Mouse (Mus musculus): Measurements from ENCODE around the gene Olfr1097. TPM values are rescaled to one million over a fixed set of nuclear protein-coding genes. Genes with fewer than 3 reads are reported as not detected.

Gene Olfr1097
- not detected in 2 replicates for polyA plus RNA-seq (2012; rRNA removed)

DNA sequence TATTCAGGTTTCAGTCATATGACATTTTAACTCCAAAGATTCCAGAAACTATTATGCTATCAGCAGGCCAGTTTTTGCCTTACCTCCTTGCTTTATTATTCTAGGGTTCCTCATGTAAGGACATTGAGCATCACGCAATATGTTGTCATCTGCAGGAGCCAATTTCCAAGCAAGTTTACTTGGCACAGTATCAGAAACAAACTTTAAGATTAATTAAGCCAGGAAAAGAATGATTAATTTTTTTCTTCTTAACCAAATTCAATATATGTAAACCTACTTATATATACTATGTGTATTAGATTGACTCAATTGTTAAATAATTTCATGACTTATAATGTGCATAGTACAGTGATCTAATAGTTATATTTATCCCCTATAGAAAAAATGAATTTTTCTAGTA, at the start of gene Olfr1097:
TSS of gene Olfr1097 (minus strand) at position 101 of the 400 bp plus-strand sequence.

GRCm38 (mm10) chr2:86924445-86924844, 32.4 kb upstream of the Olfr1097 start, which contains the start of gene Olfr1098:
Olfr1098 (minus strand) TSS chr2:86924545.

DNA sequence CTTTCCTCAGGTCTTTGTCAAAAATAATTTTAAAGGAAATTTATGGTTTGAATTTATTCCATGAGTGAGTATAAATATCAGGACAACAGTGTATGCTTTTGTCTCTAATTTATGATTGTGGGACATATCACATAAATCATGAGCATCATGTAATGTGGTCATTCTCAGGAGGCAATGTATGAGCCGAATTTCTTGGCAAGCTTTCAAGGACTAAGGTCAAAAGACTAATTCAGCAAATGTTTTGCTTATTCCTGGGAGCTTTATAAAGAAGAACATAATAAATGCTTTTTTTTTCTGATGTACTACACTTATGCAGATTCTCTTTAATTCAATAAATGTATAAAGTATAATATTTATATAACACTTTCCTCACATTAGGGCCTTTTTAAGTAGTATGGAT, 17.3 kb downstream of the Olfr1097 start, which contains the start of gene Gm13723:
TSS of gene Gm13723 (minus strand) at position 101 of the 400 bp plus-strand sequence.

DNA sequence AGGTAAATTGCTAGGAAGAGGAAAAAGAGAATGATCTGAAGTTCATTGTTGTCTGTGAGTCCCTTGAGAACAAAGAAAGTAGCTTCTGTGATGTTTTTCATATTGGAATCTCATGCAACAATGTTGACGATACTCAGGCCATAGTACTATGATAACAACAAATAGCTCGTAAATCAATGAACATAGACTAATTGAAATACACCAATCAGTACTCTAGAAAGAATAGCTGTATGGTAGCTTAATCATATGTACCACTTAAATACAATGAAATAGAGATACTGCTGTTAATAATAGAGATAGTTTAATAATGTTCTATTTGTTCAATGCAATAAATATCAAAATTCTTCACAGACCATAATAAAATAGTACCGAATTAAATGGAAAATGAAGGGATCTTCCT, 40.4 kb downstream of the Olfr1097 start, which contains the start of gene Olfr1095:
TSS of gene Olfr1095 (minus strand) at position 101 of the 400 bp plus-strand sequence.

Other genes starting within 250 kb of the Olfr1097 start
- not detected in 2 replicates for gene Olfr1085, start 230.2 kb downstream of the Olfr1097 start, polyA plus RNA-seq (2012; rRNA removed)
- not detected in 2 replicates for gene Olfr1086, start 212.1 kb downstream of the Olfr1097 start, polyA plus RNA-seq (2012; rRNA removed)
- not detected in 2 replicates for gene Olfr1087, start 193.8 kb downstream of the Olfr1097 start, polyA plus RNA-seq (2012; rRNA removed)
- not detected in 2 replicates for gene Olfr1089, start 158.5 kb downstream of the Olfr1097 start, polyA plus RNA-seq (2012; rRNA removed)
- not detected in 2 replicates for gene Olfr1090, start 133.2 kb downstream of the Olfr1097 start, polyA plus RNA-seq (2012; rRNA removed)
- gene Olfr1093, start 109.7 kb downstream of the Olfr1097 start, polyA plus RNA-seq (2012; rRNA removed): not detected in 2 replicates
- gene Olfr141, start 82.2 kb downstream of the Olfr1097 start, polyA plus RNA-seq (2012; rRNA removed): not detected in 2 replicates
- not detected in 2 replicates for gene Olfr1094, start 67.6 kb downstream of the Olfr1097 start, polyA plus RNA-seq (2012; rRNA removed)
- not detected in 2 replicates for gene Olfr1095, start 40.5 kb downstream of the Olfr1097 start, polyA plus RNA-seq (2012; rRNA removed)
- not detected in 2 replicates for gene Gm13723, start 17.4 kb downstream of the Olfr1097 start, polyA plus RNA-seq (2012; rRNA removed)
- not detected in 2 replicates for gene Olfr1098, start 32.3 kb upstream of the Olfr1097 start, polyA plus RNA-seq (2012; rRNA removed)
- not detected in 2 replicates for gene Olfr1099, start 68.5 kb upstream of the Olfr1097 start, polyA plus RNA-seq (2012; rRNA removed)
- gene Olfr1100, start 87.7 kb upstream of the Olfr1097 start, polyA plus RNA-seq (2012; rRNA removed): not detected in 2 replicates
- not detected in 2 replicates for gene Olfr1101, start 99.0 kb upstream of the Olfr1097 start, polyA plus RNA-seq (2012; rRNA removed)
- gene Olfr1102, start 106.2 kb upstream of the Olfr1097 start, polyA plus RNA-seq (2012; rRNA removed): not detected in 2 replicates
- gene Olfr1104, start 134.9 kb upstream of the Olfr1097 start, polyA plus RNA-seq (2012; rRNA removed): not detected in 2 replicates
- gene Olfr1105, start 144.3 kb upstream of the Olfr1097 start, polyA plus RNA-seq (2012; rRNA removed): not detected in 2 replicates
- gene Olfr1106, start 160.1 kb upstream of the Olfr1097 start, polyA plus RNA-seq (2012; rRNA removed): not detected in 2 replicates
- gene Olfr1107, start 183.6 kb upstream of the Olfr1097 start, polyA plus RNA-seq (2012; rRNA removed): not detected in 2 replicates
- not detected in 2 replicates for gene Olfr1109, start 203.8 kb upstream of the Olfr1097 start, polyA plus RNA-seq (2012; rRNA removed)
- gene Olfr259, start 222.4 kb upstream of the Olfr1097 start, polyA plus RNA-seq (2012; rRNA removed): not detected in 2 replicates
- not detected in 2 replicates for gene Olfr1110, start 248.1 kb upstream of the Olfr1097 start, polyA plus RNA-seq (2012; rRNA removed)

Measured in ovary, adult 2 months (tissue).